Mouse (Mus musculus) forebrain, embryonic 14.5 days (tissue): ENCODE results near the gene Efna5. TPM values are rescaled to one million over a fixed set of nuclear protein-coding genes. Genes with fewer than 3 reads are reported as not detected.

Experiments
- ATAC-seq: fragments of 200-750 bp; cut with Nextera tagmentation; 2 replicates; pipeline ENCODE4 v1.8.0; 2017; ENCODE audit warnings: mild to moderate bottlenecking, moderate library complexity
- DNase-seq: peaks from one replicate; pipeline ENCODE4 v3.0.0-alpha.2; 2015; ENCODE audit warnings: low spot score
- H3K27ac ChIP-seq: fragments of 300-500 bp; sonication (generic); 2 replicates; pipeline ENCODE4 v1.5.1; 2014; ENCODE audit warnings: low read depth, mild to moderate bottlenecking, control low read depth, low read length, moderate library complexity
- H3K27me3 ChIP-seq: fragments of 300-500 bp; sonication (generic); replicated peaks from 2 replicates; pipeline ENCODE4 v1.6.1; 2014; ENCODE audit warnings: low read length, control low read depth, mixed read lengths; ENCODE audit not compliant: control insufficient read depth, insufficient read depth
- H3K36me3 ChIP-seq: fragments of 300-500 bp; sonication (generic); 2 replicates; pipeline ENCODE4 v1.6.1; 2014; ENCODE audit warnings: low read length, control low read depth; ENCODE audit not compliant: control insufficient read depth, insufficient read depth
- H3K4me1 ChIP-seq: fragments of 300-500 bp; sonication (generic); 2 replicates; pipeline ENCODE4 v1.6.1; 2014; ENCODE audit warnings: antibody characterized with exemption, low read length, control low read depth; ENCODE audit not compliant: control insufficient read depth, insufficient read depth
- H3K4me2 ChIP-seq: fragments of 300-500 bp; sonication (generic); 2 replicates; pipeline ENCODE4 v1.6.1; 2014; ENCODE audit warnings: mild to moderate bottlenecking, control low read depth, low read length
- H3K4me3 ChIP-seq: fragments of 300-500 bp; sonication (generic); 2 replicates; pipeline ENCODE4 v1.5.1; 2014; ENCODE audit warnings: low read depth, low read length, control low read depth
- H3K9ac ChIP-seq: fragments of 300-500 bp; sonication (generic); 2 replicates; pipeline ENCODE4 v1.6.1; 2014; ENCODE audit warnings: mild to moderate bottlenecking, low read length, control low read depth, moderate library complexity
- H3K9me3 ChIP-seq: fragments of 300-500 bp; sonication (generic); replicated peaks from 2 replicates; pipeline ENCODE4 v1.6.1; 2016; ENCODE audit warnings: low read length, control low read depth, mixed read lengths; ENCODE audit not compliant: control insufficient read depth
- WGBS: fragments of 180-500 bp; shearing (Covaris S2); extraction: QIAGEN DNeasy Blood & Tissue Kit; methylation state at CpG from one replicate; pipeline ENCODE4 v1.1.7; 2014; 5-methylcytosine and 5-hydroxymethylcytosine counted together
- polyA plus RNA-seq: library from polyadenylated mRNA; unstranded; fragments of >200 nt; fragmentation: Nextera tagmentation; extraction: Ambion mirVana; gene quantifications from 2 replicates; pipeline ENCODE4 v1.2.1, GENCODE M21; 2014

Gene Efna5
- polyA plus RNA-seq, 1 experiment from 2014 or later: 18.8 TPM

GRCm38 (mm10) chr17:62657832-62658630, 223.1 kb downstream of the Efna5 start:
- peaks cover 30% of the 10 kb centered on the region for H3K4me1 ChIP-seq
- DNase-seq (peak; percentile 79), ATAC-seq (peak; percentile 54)
- no peak overlapping the region for H3K27ac ChIP-seq
- H3K27me3 ChIP-seq: no peaks in the 10 kb centered on the region
- H3K4me3 ChIP-seq: no peak overlapping the region
- H3K9me3 ChIP-seq: no peaks in the 10 kb centered on the region
- no peak overlapping the region for H3K9ac ChIP-seq
- no peaks in the 10 kb centered on the region for H3K36me3 ChIP-seq
- 24% methylated on average over 12 of the region's 12 CpGs for WGBS
- H3K4me2 ChIP-seq: no peak overlapping the region

DNA sequence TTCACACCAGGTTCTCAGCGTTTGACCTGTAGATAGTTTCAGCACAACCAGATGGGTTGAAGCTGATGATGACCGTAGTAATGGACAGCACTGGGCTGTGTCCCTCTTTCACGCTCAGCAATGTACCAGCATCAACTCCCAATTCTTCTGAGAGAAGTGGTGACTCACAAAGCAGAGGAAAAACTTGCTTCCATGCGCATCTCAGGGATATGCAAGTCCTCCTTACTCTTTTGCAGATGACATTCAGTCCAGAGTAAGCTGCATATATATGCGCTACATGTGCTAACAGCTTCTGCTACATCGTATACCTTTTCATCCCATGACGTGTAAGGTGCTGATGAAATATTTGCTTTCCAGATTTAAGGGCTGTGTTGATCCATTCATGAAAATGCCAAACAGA, 224.1 kb downstream of the Efna5 start:
- ATAC-seq: no peak
- no peak overlapping the region for H3K4me2 ChIP-seq
- H3K36me3 ChIP-seq: no peaks in the 10 kb centered on the region
- H3K27me3 ChIP-seq: no peaks in the 10 kb centered on the region
- no peak for DNase-seq
- H3K4me1 ChIP-seq: peaks cover 30% of the 10 kb centered on the region
- no peak overlapping the region for H3K9ac ChIP-seq
- no peak overlapping the region for H3K27ac ChIP-seq
- 84% methylated on average over 7 of the region's 7 CpGs for WGBS
- no peak overlapping the region for H3K4me3 ChIP-seq
- H3K9me3 ChIP-seq: no peaks in the 10 kb centered on the region

DNA sequence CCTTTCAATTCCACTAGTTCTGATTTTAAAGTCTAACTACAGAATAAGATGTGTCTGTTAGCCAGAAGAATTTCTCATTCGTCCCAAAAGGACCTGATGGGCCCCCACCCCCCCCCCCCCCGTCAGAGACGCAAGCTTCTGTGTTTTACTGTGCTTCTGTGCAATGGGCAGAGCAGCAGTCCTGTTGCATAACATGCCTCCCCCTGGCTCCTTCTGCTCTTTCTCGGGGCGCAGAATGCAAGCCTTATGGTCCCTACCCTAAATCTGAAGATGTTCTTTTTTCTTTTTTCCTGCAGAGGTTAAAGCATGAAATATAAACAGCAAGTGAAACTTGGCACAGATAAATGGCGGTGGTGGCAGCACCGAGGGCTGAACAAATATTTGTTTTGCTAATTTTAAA, 224.5 kb downstream of the Efna5 start:
- DNase-seq (no peak), ATAC-seq (no peak)
- Histone ChIP-seq H3K36me3 (no peaks in the 10 kb centered on the region), H3K4me2 (no peak overlapping the region), H3K9me3 (no peaks in the 10 kb centered on the region), H3K27me3 (no peaks in the 10 kb centered on the region), H3K4me1 (peaks cover 30% of the 10 kb centered on the region), H3K9ac (no peak overlapping the region), H3K4me3 (no peak overlapping the region), H3K27ac (no peak overlapping the region)
- 80% methylated on average over 7 of the region's 7 CpGs for WGBS

GRCm38 (mm10) chr17:62655819-62656355, 225.2 kb downstream of the Efna5 start:
- H3K4me3 ChIP-seq: no peak overlapping the region
- H3K4me2 ChIP-seq: no peak overlapping the region
- no peaks in the 10 kb centered on the region for H3K9me3 ChIP-seq
- 0 out of 2 replicates have a peak overlapping the region, but pooled peaks have one; percentile 29 for H3K9ac ChIP-seq
- ATAC-seq (no peak), DNase-seq (no peak)
- WGBS: 73% methylated on average over 16 of the region's 16 CpGs
- H3K27me3 ChIP-seq: no peaks in the 10 kb centered on the region
- no peak overlapping the region for H3K27ac ChIP-seq
- H3K36me3 ChIP-seq: no peaks in the 10 kb centered on the region
- peaks cover 30% of the 10 kb centered on the region for H3K4me1 ChIP-seq

DNA sequence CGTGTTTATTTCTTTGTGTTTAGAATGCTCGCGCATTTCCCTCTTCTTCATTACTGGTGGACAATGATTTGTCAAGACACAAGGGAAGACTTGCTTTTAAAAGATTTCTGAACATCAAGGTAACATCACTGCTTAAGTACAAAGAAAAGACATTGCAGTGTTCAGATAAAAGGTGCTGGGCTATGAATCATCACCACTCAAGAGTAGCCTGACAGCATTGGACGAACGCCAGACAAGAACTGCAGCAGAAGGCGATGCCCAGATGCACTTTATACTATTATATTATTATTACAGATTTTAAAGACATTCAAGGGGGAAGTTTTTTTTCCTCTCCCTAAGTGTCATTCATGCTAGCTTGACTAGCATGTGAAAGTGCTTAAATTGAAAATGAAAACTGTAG, 228.7 kb downstream of the Efna5 start:
- no peak overlapping the region for H3K27ac ChIP-seq
- DNase-seq (peak; percentile 45), ATAC-seq (no peak)
- no peaks in the 10 kb centered on the region for H3K9me3 ChIP-seq
- no peak overlapping the region for H3K4me3 ChIP-seq
- WGBS: 73% methylated on average over 6 of the region's 6 CpGs
- H3K4me2 ChIP-seq: no peak overlapping the region
- no peak overlapping the region for H3K9ac ChIP-seq
- H3K4me1 ChIP-seq: peaks cover 6% of the 10 kb centered on the region; the same call in 1 of the 2 replicates
- H3K27me3 ChIP-seq: no peaks in the 10 kb centered on the region
- no peaks in the 10 kb centered on the region for H3K36me3 ChIP-seq

GRCm38 (mm10) chr17:62651696-62652095, 229.4 kb downstream of the Efna5 start:
- no peak overlapping the region for H3K4me2 ChIP-seq
- DNase-seq: no peak
- ATAC-seq: no peak
- WGBS: 87% methylated on average over 8 of the region's 8 CpGs
- no peak overlapping the region for H3K9ac ChIP-seq
- H3K27ac ChIP-seq: no peak overlapping the region
- H3K4me1 ChIP-seq: no peaks in the 10 kb centered on the region
- H3K9me3 ChIP-seq: no peaks in the 10 kb centered on the region
- H3K36me3 ChIP-seq: no peaks in the 10 kb centered on the region
- H3K4me3 ChIP-seq: no peak overlapping the region
- H3K27me3 ChIP-seq: no peaks in the 10 kb centered on the region

DNA sequence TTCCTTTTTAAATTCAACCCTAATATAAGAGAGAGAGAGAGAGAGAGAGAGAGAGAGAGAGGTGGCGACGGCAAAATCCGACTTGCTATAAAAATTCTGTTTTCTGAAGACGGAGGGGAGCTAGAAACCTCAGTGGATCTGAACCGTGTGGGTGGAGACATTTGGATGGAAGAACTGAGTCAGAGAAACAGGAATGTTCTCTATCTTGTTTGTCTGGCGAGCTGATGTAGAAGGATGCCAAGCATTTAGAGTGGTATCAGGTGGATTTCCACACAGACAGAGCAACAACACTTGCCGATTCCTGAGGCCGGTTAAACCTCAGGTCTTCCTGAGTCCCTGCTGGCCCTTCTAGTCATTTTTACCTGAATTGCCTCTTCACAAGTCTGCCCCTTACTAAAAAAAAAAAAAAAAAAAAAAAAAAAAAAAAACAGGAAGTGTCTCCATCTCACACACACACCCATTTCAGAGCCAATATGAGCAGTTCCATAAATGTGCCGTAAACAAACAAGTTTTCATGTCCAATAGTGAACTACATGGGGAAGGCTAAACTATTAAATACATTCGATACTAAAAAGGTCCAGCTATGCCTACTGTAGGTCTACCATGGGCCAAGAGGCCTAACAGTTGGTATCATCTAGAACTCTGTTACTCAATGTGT, 231.7 kb downstream of the Efna5 start:
- Histone ChIP-seq H3K9me3 (no peaks in the 10 kb centered on the region), H3K9ac (no peak overlapping the region), H3K4me3 (no peak overlapping the region), H3K4me1 (no peaks in the 10 kb centered on the region), H3K36me3 (no peaks in the 10 kb centered on the region), H3K27me3 (no peaks in the 10 kb centered on the region), H3K4me2 (no peak overlapping the region), H3K27ac (no peak overlapping the region)
- DNase-seq (no peak), ATAC-seq (no peak)
- 91% methylated on average over 10 of the region's 10 CpGs for WGBS

DNA sequence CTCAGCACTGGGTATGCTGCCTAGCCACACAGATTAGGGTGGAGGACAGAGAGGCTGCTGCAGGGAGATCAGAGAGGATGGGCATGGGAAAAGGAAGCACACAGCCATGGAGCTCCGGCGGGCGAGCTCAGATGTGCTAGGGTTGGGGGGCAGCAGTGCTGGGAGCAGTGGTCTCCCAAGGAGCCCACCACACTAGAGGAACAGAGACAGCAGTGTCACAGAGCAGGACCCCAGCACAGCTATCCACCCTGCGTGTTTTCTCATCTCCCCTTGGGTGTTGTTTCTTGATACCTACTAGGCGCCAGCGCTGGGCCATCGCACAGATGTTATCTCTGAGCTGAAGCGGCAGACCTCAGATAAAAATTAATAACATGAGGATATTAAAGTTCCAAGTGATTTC, 234.3 kb downstream of the Efna5 start:
- Histone ChIP-seq H3K27me3 (no peaks in the 10 kb centered on the region), H3K4me1 (no peaks in the 10 kb centered on the region), H3K4me2 (no peak overlapping the region), H3K9me3 (no peaks in the 10 kb centered on the region), H3K36me3 (no peaks in the 10 kb centered on the region), H3K9ac (no peak overlapping the region), H3K27ac (no peak overlapping the region), H3K4me3 (no peak overlapping the region)
- DNase-seq (no peak), ATAC-seq (no peak)
- 97% methylated on average over 8 of the region's 8 CpGs for WGBS
